Mouse (Mus musculus): ENCODE measurements around the gene Faap20.

DNA sequence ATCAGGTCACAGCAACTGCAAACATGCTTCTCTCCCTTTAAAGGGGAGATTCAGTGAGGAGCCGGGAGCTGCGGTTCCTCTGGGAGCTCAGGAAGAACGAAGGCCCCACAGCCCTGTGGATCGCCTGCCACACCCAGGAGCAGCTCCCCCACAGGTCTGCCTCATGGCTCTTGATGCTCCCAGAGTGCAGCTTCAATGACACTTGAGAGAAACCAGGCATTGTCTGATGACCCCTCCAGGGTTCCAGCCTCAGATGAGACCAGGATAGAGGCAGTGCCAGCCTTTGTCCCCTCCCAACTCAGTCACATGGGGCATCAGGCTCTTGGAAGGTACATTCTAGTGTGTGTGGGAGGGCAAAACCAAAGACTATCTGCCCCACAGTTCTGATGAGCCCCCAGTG, 52.4 kb downstream of the Faap20 start:
- TF ChIP-seq CTCF (IDR thresholded peaks at IDR 0.05; ENCODE audit: low read depth, low read length) (no peak), POLR2A (IDR thresholded peaks at IDR 0.05; ENCODE audit: borderline replicate concordance, low read depth, low read length) (no peak)

Data from bone marrow macrophage, adult 2 months (primary cell).